Mouse (Mus musculus) 3134 (cell line): Measurements from ENCODE around the gene Adora3.

ENCODE experiments used
- DNase-seq: peaks from one replicate; pipeline ENCODE4 v3.0.0-alpha.2; 2011; ENCODE audit warnings: low spot score; ENCODE audit not compliant: insufficient read length; ENCODE audit errors: extremely low read depth

The Adora3 gene

GRCm38 (mm10) chr3:105928195-105928569 lies 57.5 kb downstream of the Adora3 start:
- DNase-seq: no peak

GRCm38 (mm10) chr3:105928781-105929180 lies 58.1 kb downstream of the Adora3 start:
- DNase-seq: no peak

GRCm38 (mm10) chr3:105929821-105930220 lies 59.2 kb downstream of the Adora3 start:
- DNase-seq: no peak

GRCm38 (mm10) chr3:105931095-105931494 lies 60.4 kb downstream of the Adora3 start:
- no peak for DNase-seq

- no peak for DNase-seq
These were observed 61.8 kb downstream of the Adora3 start, which contains the start of gene I830077J02Rik for GRCm38 (mm10) chr3:105932240-105933071. TSS of gene I830077J02Rik (minus strand) at chr3:105932664.

- DNase-seq: no peak
These were observed 63.3 kb downstream of the Adora3 start for GRCm38 (mm10) chr3:105933926-105934325.

- DNase-seq: no peak
These were observed 64.4 kb downstream of the Adora3 start for GRCm38 (mm10) chr3:105935033-105935432.

- no peak for DNase-seq
These were observed 65.5 kb downstream of the Adora3 start for GRCm38 (mm10) chr3:105936111-105936510.

- no peak for DNase-seq
These were observed 80.7 kb downstream of the Adora3 start for GRCm38 (mm10) chr3:105951348-105951747.

GRCm38 (mm10) chr3:105957235-105957634 lies 86.6 kb downstream of the Adora3 start:
- no peak for DNase-seq

GRCm38 (mm10) chr3:105958204-105958603 lies 87.5 kb downstream of the Adora3 start:
- no peak for DNase-seq
